Mouse (Mus musculus): ENCODE measurements around the gene Robo4. TPM values are rescaled to one million over a fixed set of nuclear protein-coding genes. Genes with fewer than 3 reads are reported as not detected.

The Robo4 gene
- not detected for total RNA-seq (2023)

DNA sequence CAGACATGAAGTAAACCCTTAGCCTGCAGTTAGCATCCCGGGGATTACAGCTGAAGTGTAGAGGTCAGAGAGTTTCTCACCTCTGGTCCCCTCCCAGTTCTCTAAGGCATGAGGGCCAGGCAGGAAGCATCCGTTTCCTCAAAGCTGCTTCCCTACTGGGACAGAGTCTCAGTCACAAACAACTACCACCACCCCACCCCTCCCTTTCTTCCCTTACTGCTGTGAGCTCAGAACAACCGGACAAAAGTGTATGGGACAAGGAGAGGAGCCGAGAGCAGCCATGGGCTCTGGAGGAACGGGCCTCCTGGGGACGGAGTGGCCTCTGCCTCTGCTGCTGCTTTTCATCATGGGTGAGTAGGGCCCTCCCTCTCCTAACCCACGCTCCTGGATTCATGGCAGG is at the start of gene Robo4:
Gene Robo4, plus strand, starts transcription at position 96 of the 400 bp plus-strand sequence.

DNA sequence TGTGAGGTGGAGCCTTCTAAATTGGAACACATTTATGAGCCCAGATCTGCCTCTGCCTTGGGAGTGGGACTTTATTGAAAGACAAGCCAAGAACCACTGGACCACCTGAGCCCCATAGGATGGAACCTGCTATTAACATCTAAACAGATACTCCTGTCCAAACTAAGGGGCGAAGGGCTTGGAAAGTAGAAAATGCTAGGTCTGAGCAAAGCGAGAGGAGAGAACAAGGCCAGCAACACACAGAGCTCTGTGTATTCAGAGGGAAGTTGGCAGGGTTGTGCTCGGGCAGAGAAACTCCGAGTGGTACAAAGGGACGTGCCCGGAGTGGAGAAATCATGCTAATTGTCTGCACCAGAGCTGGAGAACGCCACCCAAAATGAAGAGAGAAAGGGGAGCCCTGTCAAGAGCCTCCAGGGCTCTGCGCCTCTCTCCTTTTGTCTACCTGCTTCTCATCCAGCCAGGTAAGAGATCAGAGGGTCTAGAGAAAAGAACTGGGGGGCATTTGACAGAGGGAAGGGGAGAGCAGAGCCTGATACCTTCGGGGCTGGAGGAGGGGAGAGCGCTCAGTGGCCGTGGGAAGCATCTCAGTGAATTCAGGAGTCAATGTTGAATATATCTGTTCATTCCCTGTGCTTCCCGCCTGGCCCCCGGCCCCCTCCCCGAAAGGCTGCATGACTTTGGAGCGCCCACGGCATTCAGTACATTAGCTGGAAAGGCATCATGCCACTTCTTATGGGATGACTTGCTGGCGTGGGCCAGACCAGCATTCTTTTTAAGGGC is 34.2 kb upstream of the Robo4 start, which contains the start of gene Hepacam:
Gene Hepacam, plus strand, starts transcription at position 51 of the 780 bp plus-strand sequence.

DNA sequence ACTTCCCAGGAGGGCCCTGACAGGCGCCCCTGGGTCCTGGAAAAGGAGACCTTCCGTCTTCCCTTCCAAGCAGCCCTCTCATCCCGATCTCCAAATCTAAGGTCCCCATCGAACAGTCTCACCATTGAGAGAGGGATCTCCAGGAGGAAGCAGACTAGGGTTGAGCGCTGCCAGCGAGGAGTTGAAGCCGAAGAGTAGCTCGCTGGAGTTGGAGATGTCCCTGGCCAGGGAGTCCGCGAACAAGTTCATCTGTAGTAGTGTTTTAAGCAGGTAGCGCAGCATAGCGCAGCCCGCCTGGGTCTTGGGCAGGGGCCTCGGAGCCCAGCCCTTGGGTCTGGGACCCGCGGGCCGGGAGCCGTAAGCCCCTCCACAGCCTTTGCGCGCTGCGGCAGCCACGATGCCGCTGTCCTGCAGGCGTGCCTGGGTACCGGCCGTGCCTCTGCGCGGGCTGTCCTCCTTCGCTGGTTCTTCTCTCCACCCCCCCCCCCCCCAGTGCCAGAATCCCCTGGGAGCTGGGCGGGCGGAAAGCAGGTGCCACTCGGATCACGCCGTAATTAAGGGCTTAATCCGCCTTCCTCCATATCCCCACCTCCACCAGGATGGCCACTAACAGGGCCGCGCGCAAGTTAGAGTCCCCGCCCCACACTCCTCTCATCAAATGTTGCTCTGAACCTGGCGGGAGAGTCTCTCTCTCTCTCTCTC is 31.2 kb downstream of the Robo4 start, which contains the start of gene Robo3:
Gene Robo3, minus strand, starts transcription at position 527 of the 702 bp plus-strand sequence.

Other genes with a start within 250 kb of the Robo4 start
- 0.41 TPM for gene Tmem218, start 193.7 kb upstream of the Robo4 start, total RNA-seq (2023)
- 3.9 TPM for gene Slc37a2, start 146.2 kb upstream of the Robo4 start, total RNA-seq (2023)
- gene Ccdc15, start 53.5 kb upstream of the Robo4 start, total RNA-seq (2023): 13.5 TPM
- not detected for gene Hepacam, start 34.5 kb upstream of the Robo4 start, total RNA-seq (2023)
- gene Robo3, start 31.3 kb downstream of the Robo4 start, total RNA-seq (2023): not detected
- 43.1 TPM for gene Msantd2, start 87.4 kb downstream of the Robo4 start, total RNA-seq (2023)
- 0.70 TPM for gene Esam, start 126.2 kb downstream of the Robo4 start, total RNA-seq (2023)
- gene Vsig2, start 137.4 kb downstream of the Robo4 start, total RNA-seq (2023): not detected
- gene Nrgn, start 151.0 kb downstream of the Robo4 start, total RNA-seq (2023): 4.8 TPM
- gene Siae, start 153.8 kb downstream of the Robo4 start, total RNA-seq (2023): 6.8 TPM
- not detected for gene Spa17, start 211.8 kb downstream of the Robo4 start, total RNA-seq (2023)

Measured in CD4-positive naive resting alpha-beta T cell, adult 76 days (primary cell).